In genomic region chr19:17800798-17801197, GRCm38 (mm10) we compare ENCODE assay signal across 21 mouse cellular contexts. TPM values are rescaled to one million over a fixed set of nuclear protein-coding genes. Genes with fewer than 3 reads are reported as not detected.
DNase-seq lines count a peak whose midpoint lies in the region; ATAC-seq and TF ChIP-seq lines count a peak whose summit lies in the region.
"Had no signal": no experiment of that assay in that cellular context is flagged by ENCODE, and none has a peak within 500 bp of the region (broad histone marks: within the 10 kb centered on the region; RNA-seq: fewer than 3 reads in every experiment).

No protein-coding gene starts in this region.

- no peak for TF ChIP-seq CTCF in lung, embryonic 14.5 days (IDR thresholded peaks at IDR 0.05; ENCODE audit: low read depth)
- TF ChIP-seq CTCF in stomach, postnatal 0 days (IDR thresholded peaks at IDR 0.05; ENCODE audit: low read depth) = no peak

- DNase-seq in lung, embryonic 14.5 days = no peak
- no peak for DNase-seq in lung, adult 18-20 months
- peak; percentile 39 for DNase-seq in urinary bladder, postnatal 14 days (ENCODE audit: low spot score)
- DNase-seq in urinary bladder, adult 18-20 months (ENCODE audit: low spot score in 2 of 2) = no peak
- no peak for DNase-seq in stomach, postnatal 0 days (ENCODE audit: low spot score)
- DNase-seq in retina, postnatal 1 day = no peak
- DNase-seq: adrenal gland, postnatal 10 days; cerebellum, adult 11-12 months; cerebellum, adult 9-10 months; cerebellum, postnatal 25 days; gastrocnemius, postnatal 10 days; heart, adult 18-20 months; heart, postnatal 14 days had no signal

- TF ChIP-seq EP300 in stomach, postnatal 0 days (optimal IDR thresholded peaks at IDR 0.05) = no peak

- H3K4me1 ChIP-seq in lung, embryonic 14.5 days (ENCODE audit: insufficient read depth) = no peaks in the 10 kb centered on the region
- peaks cover 13% of the 10 kb centered on the region for H3K4me1 ChIP-seq in intestine, embryonic 16.5 days (ENCODE audit: control insufficient read depth, insufficient read depth, low read length)
- H3K4me1 ChIP-seq in stomach, postnatal 0 days (replicated peaks; ENCODE audit: control insufficient read depth, insufficient read depth) = no peaks in the 10 kb centered on the region
- H3K4me1 ChIP-seq in heart, embryonic 12.5 days (replicated peaks) = no peaks in the 10 kb centered on the region
- H3K4me1 ChIP-seq: embryonic facial prominence, embryonic 15.5 days; heart, embryonic 10.5 days; heart, embryonic 15.5 days; hindbrain, embryonic 13.5 days had no signal

- H3K4me2 ChIP-seq in lung, embryonic 14.5 days = no peak overlapping the region
- H3K4me2 ChIP-seq in intestine, embryonic 16.5 days (ENCODE audit: low read depth, low read length) = no peak overlapping the region
- H3K4me2 ChIP-seq in stomach, postnatal 0 days (replicated peaks; ENCODE audit: low read depth) = no peak overlapping the region
- H3K4me2 ChIP-seq in heart, embryonic 12.5 days = no peak overlapping the region
- H3K4me2 ChIP-seq: embryonic facial prominence, embryonic 15.5 days; forebrain, embryonic 15.5 days; heart, embryonic 15.5 days; hindbrain, embryonic 13.5 days had no signal

- WGBS in lung, embryonic 14.5 days = 60% methylated on average over 1 of the region's 1 CpGs
- 54% methylated on average over 1 of the region's 1 CpGs for WGBS in intestine, embryonic 16.5 days
- 66% methylated on average over 1 of the region's 1 CpGs for WGBS in stomach, postnatal 0 days
- 95% methylated on average over 1 of the region's 1 CpGs for WGBS in heart, embryonic 12.5 days

- ATAC-seq in lung, embryonic 14.5 days (ENCODE audit: insufficient read depth) = peak; percentile 77
- ATAC-seq in intestine, embryonic 16.5 days = peak; percentile 94
- ATAC-seq in stomach, postnatal 0 days (ENCODE audit: low FRiP score, low TSS enrichment) = peak; percentile 54; the same call in 1 of the 2 replicates
- ATAC-seq in heart, embryonic 12.5 days (ENCODE audit: insufficient number of reproducible peaks, low FRiP score) = no peak
- ATAC-seq: forebrain, embryonic 15.5 days had no signal

- no peaks in the 10 kb centered on the region for H3K27me3 ChIP-seq in lung, embryonic 14.5 days (ENCODE audit: insufficient read depth, low read length)
- no peaks in the 10 kb centered on the region for H3K27me3 ChIP-seq in intestine, embryonic 16.5 days (replicated peaks; ENCODE audit: control insufficient read depth, insufficient read depth, low read length)
- no peaks in the 10 kb centered on the region for H3K27me3 ChIP-seq in stomach, postnatal 0 days (ENCODE audit: control insufficient read depth, insufficient read depth, low read length)
- no peaks in the 10 kb centered on the region for H3K27me3 ChIP-seq in heart, embryonic 12.5 days (replicated peaks)
- H3K27me3 ChIP-seq: embryonic facial prominence, embryonic 15.5 days; forebrain, embryonic 15.5 days; heart, embryonic 15.5 days; hindbrain, embryonic 13.5 days had no signal

- no peaks in the 10 kb centered on the region for H3K9me3 ChIP-seq in lung, embryonic 14.5 days (ENCODE audit: low read depth, low read length)
- H3K9me3 ChIP-seq in intestine, embryonic 16.5 days (ENCODE audit: control insufficient read depth, low read length) = no peaks in the 10 kb centered on the region
- no peaks in the 10 kb centered on the region for H3K9me3 ChIP-seq in stomach, postnatal 0 days (ENCODE audit: control insufficient read depth, low read length)
- no peaks in the 10 kb centered on the region for H3K9me3 ChIP-seq in heart, embryonic 12.5 days (replicated peaks)
- H3K9me3 ChIP-seq: embryonic facial prominence, embryonic 15.5 days; forebrain, embryonic 15.5 days; heart, embryonic 10.5 days; heart, embryonic 15.5 days; hindbrain, embryonic 13.5 days had no signal

- no peak overlapping the region for H3K27ac ChIP-seq in lung, embryonic 14.5 days (ENCODE audit: low read depth)
- no peak overlapping the region for H3K27ac ChIP-seq in intestine, embryonic 16.5 days (ENCODE audit: low read length)
- H3K27ac ChIP-seq in stomach, postnatal 0 days (replicated peaks) = no peak overlapping the region
- H3K27ac ChIP-seq in heart, embryonic 12.5 days (ENCODE audit: poor library complexity, severe bottlenecking) = no peak overlapping the region
- H3K27ac ChIP-seq: embryonic facial prominence, embryonic 15.5 days; forebrain, embryonic 15.5 days; heart, embryonic 10.5 days; heart, embryonic 15.5 days; hindbrain, embryonic 13.5 days had no signal

- H3K9ac ChIP-seq in lung, embryonic 14.5 days = no peak overlapping the region
- no peak overlapping the region for H3K9ac ChIP-seq in intestine, embryonic 16.5 days (ENCODE audit: low read depth, low read length)
- H3K9ac ChIP-seq in stomach, postnatal 0 days (ENCODE audit: low read length) = no peak overlapping the region
- no peak overlapping the region for H3K9ac ChIP-seq in heart, embryonic 12.5 days
- H3K9ac ChIP-seq: embryonic facial prominence, embryonic 15.5 days; forebrain, embryonic 15.5 days; heart, embryonic 15.5 days; hindbrain, embryonic 13.5 days had no signal

- H3K36me3 ChIP-seq in lung, embryonic 14.5 days (ENCODE audit: insufficient read depth) = no peaks in the 10 kb centered on the region
- no peaks in the 10 kb centered on the region for H3K36me3 ChIP-seq in intestine, embryonic 16.5 days (ENCODE audit: control insufficient read depth, insufficient read depth, low read length)
- no peaks in the 10 kb centered on the region for H3K36me3 ChIP-seq in stomach, postnatal 0 days (ENCODE audit: control insufficient read depth, insufficient read depth, low read length)
- H3K36me3 ChIP-seq in heart, embryonic 12.5 days = no peaks in the 10 kb centered on the region
- H3K36me3 ChIP-seq: embryonic facial prominence, embryonic 15.5 days; forebrain, embryonic 15.5 days; heart, embryonic 10.5 days; heart, embryonic 15.5 days; hindbrain, embryonic 13.5 days had no signal

- no peak overlapping the region for H3K4me3 ChIP-seq in lung, embryonic 14.5 days (ENCODE audit: low read depth, low read length)
- no peak overlapping the region for H3K4me3 ChIP-seq in intestine, embryonic 16.5 days (ENCODE audit: low read length)
- H3K4me3 ChIP-seq in stomach, postnatal 0 days (ENCODE audit: low read depth, low read length) = no peak overlapping the region
- H3K4me3 ChIP-seq in heart, embryonic 12.5 days = no peak overlapping the region
- H3K4me3 ChIP-seq: embryonic facial prominence, embryonic 15.5 days; forebrain, embryonic 15.5 days; heart, embryonic 10.5 days; heart, embryonic 15.5 days; hindbrain, embryonic 13.5 days had no signal

RNA-seq across cellular contexts. Expression of gene Pcsk5, which starts 36.6 kb away (rescaled TPM):
- polyA plus RNA-seq in lung, embryonic 14.5 days (2014; fragmentation: Nextera tagmentation; extraction: Ambion mirVana) = 19.0 and 21.7 TPM in 2 replicates
- polyA plus RNA-seq in intestine, embryonic 16.5 days (2015; fragmentation: Nextera tagmentation; extraction: Ambion mirVana) = 30.2 and 36.9 TPM in 2 replicates
- polyA plus RNA-seq in stomach, postnatal 0 days (2015; fragmentation: Nextera tagmentation; extraction: Ambion mirVana) = 4.2 and 4.3 TPM in 2 replicates
- polyA plus RNA-seq in heart, embryonic 12.5 days (2016; fragmentation: Nextera tagmentation; extraction: Ambion mirVana) = 24.6 and 25.4 TPM in 2 replicates
- polyA plus RNA-seq: C2C12 had no signal
